Mouse (Mus musculus): ENCODE data around the gene F2rl2. TPM values are rescaled to one million over a fixed set of nuclear protein-coding genes. Genes with fewer than 3 reads are reported as not detected.

F2rl2 gene
- total and polyA plus RNA-seq, 3 experiments, result 0.08 TPM; not detected in 2

- Histone ChIP-seq H3K27me3 (replicated peaks) (peaks cover 4% of the 10 kb centered on the region), H3K9me3 (replicated peaks; ENCODE audit: low read length) (peaks cover 5% of the 10 kb centered on the region), H3K9ac (ENCODE audit: insufficient read depth, low read depth) (no peak overlapping the region), H3K4me3 (replicated peaks in 1 of 3; ENCODE audit: low read depth in 2 of 3, low read length in 2 of 3, poor library complexity in 1 of 3) (no peak overlapping the region), H3K36me3 (replicated peaks in 1 of 2; ENCODE audit: control insufficient read depth in 1 of 2, insufficient read depth in 1 of 2, low read length in 1 of 2) (no peaks in the 10 kb centered on the region), H3K27ac (ENCODE audit: insufficient read depth, low read depth) (no peak overlapping the region), H3K79me2 (replicated peaks; ENCODE audit: control insufficient read depth, extremely low read depth, insufficient read depth, poor library complexity, severe bottlenecking) (no peaks in the 10 kb centered on the region), H3K4me1 (ENCODE audit: control insufficient read depth in 1 of 2, insufficient read depth in 2 of 2) (no peaks in the 10 kb centered on the region), H3K4me2 (ENCODE audit: insufficient read depth, low read depth, poor library complexity, severe bottlenecking) (no peak overlapping the region)
- no peak for DNase-seq (ENCODE audit: extremely low read depth)
- TF ChIP-seq UBTF (IDR thresholded peaks at IDR 0.05; ENCODE audit: low read depth, low read length) (no peak), CHD2 (IDR thresholded peaks at IDR 0.05; ENCODE audit: low read length) (no peak), KAT2A (IDR thresholded peaks at IDR 0.05; ENCODE audit: insufficient replicate concordance, low read length) (no peak)
- in situ Hi-C loops (cut with MboI; ENCODE audit: low pct_ligation_motif_present, low pct_unique_long_range_greater_than_20kb, low sequenced_read_pairs) (no loop called here), dilution Hi-C loops (cut with MboI; ENCODE audit: extremely low pct_ligation_motif_present, extremely low pct_unique_long_range_greater_than_20kb, low sequenced_read_pairs) (no loop called here)
These were observed 41.4 kb upstream of the F2rl2 start for GRCm38 (mm10) chr13:95655284-95655683.

DNA sequence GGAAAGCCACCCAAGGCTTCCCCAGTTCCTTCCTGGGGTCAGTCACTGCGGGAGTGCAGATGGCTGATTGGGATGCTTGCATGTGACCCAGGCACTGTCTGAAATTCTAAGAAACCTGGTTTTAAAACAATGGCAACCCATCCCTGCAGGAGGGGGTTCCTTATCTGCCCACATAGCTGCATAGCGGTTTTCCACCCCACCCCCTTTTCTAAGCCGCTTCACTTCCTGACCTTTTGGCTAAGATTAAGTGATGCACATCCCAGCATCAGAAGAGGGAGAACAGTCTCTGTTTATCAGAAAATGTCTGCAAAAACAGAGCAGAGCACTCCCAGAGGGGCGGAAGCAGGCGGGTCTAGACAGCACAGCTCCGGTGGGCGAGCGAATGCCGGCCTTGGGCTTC is 39.5 kb upstream of the F2rl2 start:
- Histone ChIP-seq H3K9ac (ENCODE audit: insufficient read depth, low read depth) (no peak overlapping the region), H3K4me2 (ENCODE audit: insufficient read depth, low read depth, poor library complexity, severe bottlenecking) (no peak overlapping the region), H3K4me1 (ENCODE audit: control insufficient read depth in 1 of 2, insufficient read depth in 2 of 2) (no peaks in the 10 kb centered on the region), H3K27me3 (replicated peaks) (peaks cover 4% of the 10 kb centered on the region), H3K79me2 (replicated peaks; ENCODE audit: control insufficient read depth, extremely low read depth, insufficient read depth, poor library complexity, severe bottlenecking) (no peaks in the 10 kb centered on the region), H3K27ac (ENCODE audit: insufficient read depth, low read depth) (no peak overlapping the region), H3K4me3 (replicated peaks in 1 of 3; ENCODE audit: low read depth in 2 of 3, low read length in 2 of 3, poor library complexity in 1 of 3) (no peak overlapping the region), H3K36me3 (replicated peaks in 1 of 2; ENCODE audit: control insufficient read depth in 1 of 2, insufficient read depth in 1 of 2, low read length in 1 of 2) (no peaks in the 10 kb centered on the region), H3K9me3 (replicated peaks; ENCODE audit: low read length) (peaks cover 5% of the 10 kb centered on the region)
- dilution Hi-C loops (cut with MboI; ENCODE audit: extremely low pct_ligation_motif_present, extremely low pct_unique_long_range_greater_than_20kb, low sequenced_read_pairs) (no loop called here), in situ Hi-C loops (cut with MboI; ENCODE audit: low pct_ligation_motif_present, low pct_unique_long_range_greater_than_20kb, low sequenced_read_pairs) (no loop called here)
- no peak for DNase-seq (ENCODE audit: extremely low read depth)
- TF ChIP-seq ZNF384 (IDR thresholded peaks at IDR 0.05; ENCODE audit: low read depth, low read length), result no peak
- TF ChIP-seq JUND (conservative IDR thresholded peaks at IDR 0.05; ENCODE audit: low read depth, low read length), result no peak
- no peak for TF ChIP-seq MXI1 (IDR thresholded peaks at IDR 0.05; ENCODE audit: low read depth, low read length)
- no peak for TF ChIP-seq ZMIZ1 (IDR thresholded peaks at IDR 0.05; ENCODE audit: low read depth, low read length)
- no peak for TF ChIP-seq KAT2A (IDR thresholded peaks at IDR 0.05; ENCODE audit: insufficient replicate concordance, low read length)
- no peak for TF ChIP-seq USF2 (conservative IDR thresholded peaks at IDR 0.05; ENCODE audit: low read depth, low read length)
- TF ChIP-seq NRF1 (IDR thresholded peaks at IDR 0.05; ENCODE audit: low read depth, low read length), result no peak
- no peak for TF ChIP-seq POLR2AphosphoS2 (IDR thresholded peaks at IDR 0.05; ENCODE audit: low read depth, low read length)
- no peak for TF ChIP-seq CHD2 (IDR thresholded peaks at IDR 0.05; ENCODE audit: low read length)
- no peak for TF ChIP-seq MAX (IDR thresholded peaks at IDR 0.05; ENCODE audit: low read length)
- no peak for TF ChIP-seq SIN3A (IDR thresholded peaks at IDR 0.05; ENCODE audit: low read length)
- TF ChIP-seq BHLHE40 (IDR thresholded peaks at IDR 0.05; ENCODE audit: low read depth, low read length), result no peak
- TF ChIP-seq TCF12 (IDR thresholded peaks at IDR 0.05; ENCODE audit: low read depth, low read length), result no peak
- no peak for TF ChIP-seq MEF2A (IDR thresholded peaks at IDR 0.05; ENCODE audit: borderline replicate concordance, low read depth, low read length)
- no peak for TF ChIP-seq ZC3H11A (IDR thresholded peaks at IDR 0.05; ENCODE audit: low read depth, low read length)
- TF ChIP-seq CHD1 (IDR thresholded peaks at IDR 0.05; ENCODE audit: low read depth, low read length), result no peak
- no peak for TF ChIP-seq POLR2A (IDR thresholded peaks at IDR 0.05; ENCODE audit: low read depth, low read length)
- no peak for TF ChIP-seq RAD21 (IDR thresholded peaks at IDR 0.05; ENCODE audit: low read depth, low read length)
